Mouse (Mus musculus) hindbrain, embryonic 11.5 days (tissue): ENCODE measurements around the gene Ppt1. TPM values are rescaled to one million over a fixed set of nuclear protein-coding genes. Genes with fewer than 3 reads are reported as not detected.
"Not testable (repeated sequence)": the region's sequence is repeated elsewhere in the genome, so short reads cannot be mapped to it uniquely, and the experiment has no call there.

Experiments
- ATAC-seq: fragments of 200-750 bp; cut with Nextera tagmentation; 2 replicates; pipeline ENCODE4 v1.8.0; 2017; ENCODE audit warnings: mild to moderate bottlenecking, moderate TSS enrichment, moderate library complexity; ENCODE audit not compliant: low FRiP score
- DNase-seq: peaks from one replicate; pipeline ENCODE4 v3.0.0-alpha.2; 2015; ENCODE audit warnings: low spot score
- H3K27ac ChIP-seq: fragments of 300-500 bp; sonication (generic); 2 replicates; pipeline ENCODE4 v1.5.1; 2014; ENCODE audit warnings: mild to moderate bottlenecking, low read depth, low read length
- H3K27me3 ChIP-seq: fragments of 300-500 bp; sonication (generic); 2 replicates; pipeline ENCODE4 v1.6.1; 2014; ENCODE audit warnings: mild to moderate bottlenecking, low read length, moderate library complexity, mixed read lengths; ENCODE audit not compliant: control insufficient read depth, insufficient read depth
- H3K36me3 ChIP-seq: fragments of 300-500 bp; sonication (generic); 2 replicates; pipeline ENCODE4 v1.6.1; 2014; ENCODE audit warnings: mild to moderate bottlenecking, low read length, moderate library complexity, mixed read lengths; ENCODE audit not compliant: control insufficient read depth, insufficient read depth
- H3K4me1 ChIP-seq: fragments of 300-500 bp; sonication (generic); replicated peaks from 2 replicates; pipeline ENCODE4 v1.6.1; 2014; ENCODE audit warnings: low read length, mixed read lengths; ENCODE audit not compliant: control insufficient read depth, insufficient read depth
- H3K4me2 ChIP-seq: fragments of 300-500 bp; sonication (generic); replicated peaks from 2 replicates; pipeline ENCODE4 v1.6.1; 2014; ENCODE audit warnings: mild to moderate bottlenecking, low read depth, low read length
- H3K4me3 ChIP-seq: fragments of 300-500 bp; sonication (generic); 2 replicates; pipeline ENCODE4 v1.5.1; 2014; ENCODE audit warnings: low read depth, low read length
- H3K9ac ChIP-seq: fragments of 300-500 bp; sonication (generic); 2 replicates; pipeline ENCODE4 v1.6.1; 2014; ENCODE audit warnings: low read depth, low read length
- H3K9me3 ChIP-seq: fragments of 300-500 bp; sonication (generic); 2 replicates; pipeline ENCODE4 v1.6.1; 2016; ENCODE audit warnings: low read length; ENCODE audit not compliant: control insufficient read depth
- WGBS: fragments of 180-500 bp; shearing (Covaris S2); extraction: QIAGEN DNeasy Blood & Tissue Kit; methylation state at CpG from one replicate; pipeline ENCODE4 v1.1.7; 2014; 5-methylcytosine and 5-hydroxymethylcytosine counted together
- polyA plus RNA-seq: library from polyadenylated mRNA; unstranded; fragments of >200 nt; fragmentation: Nextera tagmentation; extraction: Ambion mirVana; gene quantifications from 2 replicates; pipeline ENCODE4 v1.2.1, GENCODE M21; 2014

Ppt1 gene
- 65.5 and 73.1 TPM in 2 replicates for polyA plus RNA-seq

DNA sequence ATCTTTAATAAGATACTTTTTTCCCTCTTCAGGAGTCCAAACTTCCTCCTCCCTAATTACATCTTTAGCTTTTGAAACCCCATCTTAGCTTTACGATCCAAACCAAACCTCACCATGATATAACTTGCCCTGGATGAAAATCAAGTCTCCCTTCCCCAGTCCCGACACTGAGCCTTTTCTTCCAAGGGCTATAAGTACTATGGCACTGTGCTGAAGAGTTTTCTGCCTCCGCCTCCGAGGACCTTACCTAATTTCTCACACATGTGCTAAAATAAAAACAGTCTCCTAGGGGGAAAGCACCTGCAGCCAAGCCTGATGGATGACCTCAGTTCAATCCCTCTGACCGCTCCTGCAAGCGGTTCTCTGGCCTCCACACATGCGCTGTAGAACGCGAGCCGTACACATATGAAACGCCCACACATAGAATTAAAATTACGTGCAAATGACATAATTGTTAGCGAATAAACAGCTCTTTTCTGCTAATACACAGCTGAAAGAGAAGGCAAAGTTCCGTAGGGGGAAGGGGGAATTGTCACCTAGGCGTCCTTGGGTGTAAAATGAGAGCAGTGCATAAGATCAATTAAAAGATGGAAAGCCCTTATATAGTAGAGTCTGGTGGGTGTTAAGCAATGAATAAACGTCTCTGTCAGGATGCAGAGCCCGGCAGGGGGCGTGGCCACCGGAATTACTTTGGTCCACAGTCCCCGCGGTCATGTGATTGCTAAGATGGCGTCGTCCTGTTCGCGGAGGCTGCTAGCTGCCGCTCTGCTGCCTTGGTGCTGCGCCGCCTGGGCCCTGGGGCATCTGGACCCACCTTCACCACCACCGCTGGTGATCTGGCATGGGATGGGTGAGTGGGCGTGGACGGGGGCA, at the start of gene Ppt1:
TSS of gene Ppt1 (plus strand) at position 713 of the 873 bp plus-strand sequence.
- Histone ChIP-seq H3K4me1 (peaks cover 4% of the 10 kb centered on the region; the same call in 1 of the 2 replicates), H3K4me3 (peak within 1 kb of the TSS; percentile 60), H3K27me3 (no peaks in the 10 kb centered on the region), H3K9me3 (no peaks in the 10 kb centered on the region), H3K9ac (peak within 1 kb of the TSS; percentile 74), H3K36me3 (no peaks in the 10 kb centered on the region), H3K4me2 (peak within 1 kb of the TSS; percentile 41), H3K27ac (peak within 1 kb of the TSS; percentile 31; the same call in 1 of the 2 replicates)
- 6% methylated on average over 31 of the region's 31 CpGs for WGBS
- DNase-seq (peak; percentile 94), ATAC-seq (peak; percentile 84)

DNA sequence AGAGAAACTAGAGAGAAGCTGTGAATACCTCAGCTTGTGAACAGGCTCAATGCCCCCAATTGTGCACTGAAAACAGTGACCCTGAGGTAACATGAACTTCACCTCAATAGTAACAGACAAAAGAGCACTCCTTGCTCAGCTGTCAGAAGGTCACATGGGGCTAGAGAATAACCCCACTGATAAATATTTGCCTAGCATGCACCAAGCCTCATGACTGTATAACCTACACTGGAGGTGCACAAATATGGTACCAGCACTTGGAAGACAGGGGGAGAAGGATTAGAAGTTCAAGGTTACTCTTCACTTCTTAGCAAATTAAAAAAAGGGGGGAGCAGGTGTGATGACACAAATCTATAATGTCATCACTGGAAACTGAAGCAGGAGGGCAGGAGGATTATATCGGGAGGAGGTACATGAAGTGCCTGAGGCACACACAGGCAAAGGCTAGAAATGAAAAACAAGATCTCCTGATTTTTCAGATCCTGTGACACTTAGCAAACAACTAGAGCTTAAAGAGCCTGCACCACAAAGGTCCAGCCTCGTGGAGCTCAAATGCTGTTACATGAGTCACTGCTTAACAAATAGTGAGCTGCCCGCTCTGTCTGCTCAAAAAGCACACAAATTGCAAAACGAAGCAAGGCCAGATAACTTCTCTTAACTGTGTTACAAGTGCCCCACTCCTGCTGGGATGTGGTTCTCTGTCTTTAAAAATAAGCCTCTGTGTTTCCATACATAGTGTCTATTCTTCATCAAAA, 46.5 kb upstream of the Ppt1 start:
- Histone ChIP-seq H3K9ac (no peak overlapping the region), H3K36me3 (no peaks in the 10 kb centered on the region), H3K4me3 (no peak overlapping the region), H3K27ac (no peak overlapping the region), H3K4me1 (no peaks in the 10 kb centered on the region), H3K4me2 (no peak overlapping the region), H3K27me3 (no peaks in the 10 kb centered on the region), H3K9me3 (no peaks in the 10 kb centered on the region)
- 79% methylated on average over 4 of the region's 4 CpGs for WGBS
- DNase-seq (no peak), ATAC-seq (no peak)

DNA sequence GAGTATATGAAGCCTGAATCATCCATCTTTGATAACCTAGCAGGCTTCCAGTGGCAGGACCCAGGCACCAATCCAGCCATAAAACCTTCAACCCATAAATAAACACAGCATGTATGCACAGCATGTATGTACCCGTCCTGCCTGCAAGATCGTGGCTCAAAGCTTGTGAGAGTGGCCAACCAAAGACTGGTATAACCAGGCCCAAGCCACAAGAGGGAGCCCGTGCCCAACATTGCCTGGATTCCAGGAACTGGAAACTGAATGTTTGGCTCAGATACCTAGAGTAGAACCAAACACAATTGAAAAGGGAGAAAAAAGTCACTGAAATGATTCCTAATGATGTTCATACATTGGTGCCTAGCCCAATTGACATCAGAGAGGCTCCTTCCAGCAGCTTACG, 27.9 kb upstream of the Ppt1 start:
- Histone ChIP-seq H3K4me1 (no peaks in the 10 kb centered on the region), H3K27ac (no peak overlapping the region), H3K9me3 (no peaks in the 10 kb centered on the region), H3K27me3 (no peaks in the 10 kb centered on the region), H3K9ac (no peak overlapping the region), H3K36me3 (no peaks in the 10 kb centered on the region), H3K4me2 (no peak overlapping the region), H3K4me3 (no peak overlapping the region)
- 27% methylated on average over 4 of the region's 4 CpGs for WGBS
- peak; percentile 84 for DNase-seq
- ATAC-seq: peak; percentile 70

DNA sequence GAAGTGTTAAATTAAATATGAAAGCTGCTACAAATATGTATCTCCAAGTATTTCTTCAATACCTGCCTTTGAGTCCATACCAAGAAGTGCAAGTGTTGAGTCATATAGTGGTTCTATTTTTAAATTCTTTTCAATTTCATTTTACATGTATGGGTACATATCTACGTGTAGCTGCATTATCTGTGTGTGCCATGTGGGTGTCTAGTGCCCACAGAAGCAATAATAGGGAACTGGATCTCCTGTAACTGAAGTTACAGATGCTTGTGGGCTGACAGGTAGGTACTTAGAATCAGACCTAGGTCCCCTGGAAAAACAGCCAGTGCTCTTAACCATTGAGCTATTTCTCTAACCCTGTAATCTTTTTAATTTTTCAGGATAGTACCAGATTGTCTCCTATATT, 24.9 kb upstream of the Ppt1 start:
- H3K4me3 ChIP-seq: no peak overlapping the region
- no peak overlapping the region for H3K4me2 ChIP-seq
- no peak overlapping the region for H3K27ac ChIP-seq
- no peaks in the 10 kb centered on the region for H3K9me3 ChIP-seq
- 67% methylated on average over 1 of the region's 1 CpGs for WGBS
- no peaks in the 10 kb centered on the region for H3K36me3 ChIP-seq
- H3K4me1 ChIP-seq: no peaks in the 10 kb centered on the region
- ATAC-seq (no peak), DNase-seq (no peak)
- no peaks in the 10 kb centered on the region for H3K27me3 ChIP-seq
- H3K9ac ChIP-seq: no peak overlapping the region

DNA sequence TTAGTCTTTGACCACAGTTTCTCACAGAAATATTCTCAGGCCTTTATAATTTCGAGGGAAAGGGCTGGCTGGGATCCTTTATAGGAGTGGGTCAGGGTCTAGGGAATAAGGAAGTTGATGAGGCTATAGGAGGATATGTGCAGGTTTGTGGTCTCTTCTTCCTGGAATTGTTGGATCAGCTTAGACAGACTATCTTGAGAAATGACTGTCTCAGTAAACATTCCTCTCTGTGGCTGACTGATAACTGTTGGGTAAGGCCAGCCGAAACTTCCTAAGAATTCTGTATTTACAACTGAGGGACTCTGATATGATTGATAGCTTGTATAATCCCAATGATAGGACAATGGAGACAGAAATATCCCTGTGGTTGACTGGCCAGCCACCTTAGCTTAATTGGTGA, 24.2 kb upstream of the Ppt1 start:
- H3K4me1 ChIP-seq: no peaks in the 10 kb centered on the region
- 67% methylated on average over 2 of the region's 2 CpGs for WGBS
- no peak overlapping the region for H3K9ac ChIP-seq
- no peaks in the 10 kb centered on the region for H3K9me3 ChIP-seq
- H3K27ac ChIP-seq: no peak overlapping the region
- no peaks in the 10 kb centered on the region for H3K27me3 ChIP-seq
- no peaks in the 10 kb centered on the region for H3K36me3 ChIP-seq
- H3K4me3 ChIP-seq: no peak overlapping the region
- DNase-seq (no peak), ATAC-seq (no peak)
- H3K4me2 ChIP-seq: no peak overlapping the region

DNA sequence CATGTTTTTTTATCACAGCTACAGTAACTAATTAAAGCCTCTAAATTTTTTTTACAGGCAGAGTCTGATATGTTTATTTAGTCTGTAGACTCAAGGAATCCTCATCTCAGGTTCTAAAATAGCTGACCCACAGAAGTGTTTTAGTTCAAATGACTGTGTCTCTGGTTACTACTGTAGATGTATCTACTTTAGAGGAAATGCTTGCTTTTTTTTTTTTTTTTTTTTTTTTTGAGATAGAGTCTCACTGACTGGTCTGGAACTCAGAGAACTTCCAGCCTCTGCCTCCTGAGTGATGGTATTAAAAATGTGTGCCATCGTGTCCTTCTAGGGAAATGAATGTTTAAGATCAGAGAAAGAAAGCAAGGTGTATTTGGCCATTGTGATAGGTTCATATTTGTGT, 19.8 kb upstream of the Ppt1 start:
- WGBS: 87% methylated on average over 1 of the region's 1 CpGs
- Histone ChIP-seq H3K4me3 (no peak overlapping the region), H3K9ac (no peak overlapping the region), H3K4me1 (no peaks in the 10 kb centered on the region), H3K9me3 (no peaks in the 10 kb centered on the region), H3K27ac (no peak overlapping the region), H3K27me3 (no peaks in the 10 kb centered on the region), H3K36me3 (no peaks in the 10 kb centered on the region), H3K4me2 (no peak overlapping the region)
- ATAC-seq (no peak), DNase-seq (no peak)

DNA sequence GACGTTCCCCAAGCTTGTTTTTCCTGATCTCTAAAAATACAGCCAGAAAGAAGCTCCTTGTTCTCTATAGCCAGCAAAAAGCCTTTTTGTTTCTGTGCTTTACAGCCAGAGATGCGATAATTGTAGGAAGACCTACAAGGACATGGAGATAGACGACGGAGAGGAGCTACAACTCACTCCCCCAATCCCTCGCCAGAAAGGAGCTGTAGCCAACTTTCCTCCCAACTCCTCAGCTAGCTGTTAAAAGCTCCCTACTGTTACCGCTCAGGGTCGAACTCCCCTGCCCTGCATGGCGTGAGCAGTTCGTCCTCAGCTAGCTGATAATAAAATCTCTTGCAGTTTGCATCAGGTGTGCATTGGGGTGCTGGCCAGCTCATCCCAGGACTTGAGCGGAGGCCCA, 15.1 kb upstream of the Ppt1 start:
- ATAC-seq, H3K36me3 ChIP-seq, H3K27me3 ChIP-seq, H3K4me3 ChIP-seq, DNase-seq, H3K9me3 ChIP-seq, H3K27ac ChIP-seq, H3K4me2 ChIP-seq, H3K4me1 ChIP-seq, H3K9ac ChIP-seq: not testable (repeated sequence)
- 35% methylated on average over 10 of the region's 10 CpGs for WGBS

DNA sequence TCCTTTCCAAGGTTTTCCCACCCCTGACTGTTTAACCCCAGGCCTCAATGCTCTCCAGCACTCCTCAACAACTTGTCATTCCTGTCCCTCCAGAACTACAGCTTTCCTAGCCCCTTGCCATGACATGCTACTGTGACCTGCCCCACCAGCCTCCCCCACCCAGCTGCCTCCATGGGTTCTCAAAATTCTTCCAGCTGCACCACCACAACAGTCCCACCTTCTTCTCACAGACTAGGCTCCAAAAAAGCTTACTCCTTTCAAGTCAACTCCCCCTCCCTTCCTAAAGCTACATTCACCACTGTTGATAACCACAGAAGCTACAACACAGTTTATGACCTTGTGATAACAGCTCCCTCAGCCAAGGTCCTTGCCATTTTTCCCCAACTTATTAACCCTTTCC, 8.4 kb upstream of the Ppt1 start:
- Histone ChIP-seq H3K9me3 (no peaks in the 10 kb centered on the region), H3K27me3 (no peaks in the 10 kb centered on the region), H3K4me3 (no peak overlapping the region), H3K4me1 (no peaks in the 10 kb centered on the region), H3K27ac (no peak overlapping the region), H3K9ac (no peak overlapping the region), H3K4me2 (no peak overlapping the region), H3K36me3 (no peaks in the 10 kb centered on the region)
- ATAC-seq: no peak
- no peak for DNase-seq
